12 mouse cellular contexts compared by ENCODE assay signal in genomic region chr10:84401189-84401588, GRCm38 (mm10). TPM values are rescaled to one million over a fixed set of nuclear protein-coding genes. Genes with fewer than 3 reads are reported as not detected.
DNase-seq lines count a peak whose midpoint lies in the region; ATAC-seq and TF ChIP-seq lines count a peak whose summit lies in the region.
"Had no signal": no experiment of that assay in that cellular context is flagged by ENCODE, and none has a peak within 500 bp of the region (broad histone marks: within the 10 kb centered on the region; RNA-seq: fewer than 3 reads in every experiment).

No protein-coding gene starts in this region.

- peak; percentile 53 for ATAC-seq in neural tube, embryonic 11.5 days (ENCODE audit: insufficient read depth, low FRiP score, low TSS enrichment)
- peak; percentile 86 for ATAC-seq in forebrain, embryonic 11.5 days (replicated peaks; ENCODE audit: low FRiP score)
- ATAC-seq in hindbrain, postnatal 0 days = peak; percentile 21; the same call in 1 of the 2 replicates
- ATAC-seq in stomach, embryonic 16.5 days (ENCODE audit: insufficient read depth, low FRiP score) = no peak
- ATAC-seq: liver, postnatal 0 days had no signal

- WGBS in neural tube, embryonic 11.5 days = 34% methylated on average over 4 of the region's 4 CpGs
- 17% methylated on average over 4 of the region's 4 CpGs for WGBS in forebrain, embryonic 11.5 days
- 32% methylated on average over 4 of the region's 4 CpGs for WGBS in hindbrain, postnatal 0 days
- 60% methylated on average over 4 of the region's 4 CpGs for WGBS in stomach, embryonic 16.5 days

- no peak for TF ChIP-seq CTCF in hindbrain, postnatal 0 days (IDR thresholded peaks at IDR 0.05; ENCODE audit: low read depth)

- H3K27ac ChIP-seq in neural tube, embryonic 11.5 days (ENCODE audit: low read depth, low read length) = no peak overlapping the region
- peak overlapping the region; percentile 7; the same call in 1 of the 2 replicates for H3K27ac ChIP-seq in forebrain, embryonic 11.5 days (ENCODE audit: low read depth, low read length)
- peak overlapping the region; percentile 48; the same call in 1 of the 2 replicates for H3K27ac ChIP-seq in hindbrain, postnatal 0 days
- peak overlapping the region; percentile 25; the same call in 1 of the 2 replicates for H3K27ac ChIP-seq in stomach, embryonic 16.5 days (ENCODE audit: low read length)

- no peaks in the 10 kb centered on the region for H3K36me3 ChIP-seq in neural tube, embryonic 11.5 days (ENCODE audit: control insufficient read depth, insufficient read depth, low read length)
- H3K36me3 ChIP-seq in forebrain, embryonic 11.5 days (ENCODE audit: control insufficient read depth, insufficient read depth, low read length) = no peaks in the 10 kb centered on the region
- H3K36me3 ChIP-seq in hindbrain, postnatal 0 days (ENCODE audit: insufficient read depth, low read length) = no peaks in the 10 kb centered on the region
- H3K36me3 ChIP-seq in stomach, embryonic 16.5 days (ENCODE audit: control insufficient read depth, insufficient read depth, low read length) = no peaks in the 10 kb centered on the region

- H3K27me3 ChIP-seq in neural tube, embryonic 11.5 days (ENCODE audit: control insufficient read depth, insufficient read depth, low read length) = no peaks in the 10 kb centered on the region
- H3K27me3 ChIP-seq in forebrain, embryonic 11.5 days (ENCODE audit: control insufficient read depth, insufficient read depth, low read length) = no peaks in the 10 kb centered on the region
- no peaks in the 10 kb centered on the region for H3K27me3 ChIP-seq in hindbrain, postnatal 0 days (ENCODE audit: insufficient read depth, low read length)
- H3K27me3 ChIP-seq in stomach, embryonic 16.5 days (ENCODE audit: control insufficient read depth, insufficient read depth, low read length) = no peaks in the 10 kb centered on the region

- no peaks in the 10 kb centered on the region for H3K9me3 ChIP-seq in neural tube, embryonic 11.5 days (ENCODE audit: control insufficient read depth, low read length)
- H3K9me3 ChIP-seq in forebrain, embryonic 11.5 days (ENCODE audit: control insufficient read depth, low read length) = no peaks in the 10 kb centered on the region
- no peaks in the 10 kb centered on the region for H3K9me3 ChIP-seq in hindbrain, postnatal 0 days (ENCODE audit: low read length)
- H3K9me3 ChIP-seq in stomach, embryonic 16.5 days (replicated peaks; ENCODE audit: control insufficient read depth, low read length) = no peaks in the 10 kb centered on the region

- no peak overlapping the region for H3K4me2 ChIP-seq in neural tube, embryonic 11.5 days (ENCODE audit: low read depth)
- H3K4me2 ChIP-seq in forebrain, embryonic 11.5 days (ENCODE audit: low read depth, low read length, severe bottlenecking) = no peak overlapping the region
- H3K4me2 ChIP-seq in hindbrain, postnatal 0 days (ENCODE audit: low read depth, low read length) = no peak overlapping the region
- H3K4me2 ChIP-seq in stomach, embryonic 16.5 days (ENCODE audit: low read depth, low read length) = no peak overlapping the region

- DNase-seq in neural tube, embryonic 11.5 days (ENCODE audit: low spot score) = no peak
- DNase-seq in neural tube, embryonic 10.5 days (ENCODE audit: extremely low spot score, low spot score) = no peak
- DNase-seq in forebrain, embryonic 11.5 days (ENCODE audit: low spot score) = peak; percentile 59
- DNase-seq in hindbrain, postnatal 0 days (ENCODE audit: low spot score) = no peak
- DNase-seq in layer of hippocampus, postnatal 10 days (ENCODE audit: low spot score in 2 of 2) = no peak
- DNase-seq in adrenal gland, adult 2 months = no peak
- no peak for DNase-seq in adipocyte (ENCODE audit: low spot score)
- DNase-seq: cerebellum, postnatal 25 days; liver, postnatal 0 days; right cerebral cortex, postnatal 14 days had no signal

- H3K4me1 ChIP-seq in neural tube, embryonic 11.5 days (ENCODE audit: control insufficient read depth, insufficient read depth, low read length) = 0 out of 2 replicates have a peak, but pooled peaks cover 5% of the 10 kb centered on the region
- H3K4me1 ChIP-seq in forebrain, embryonic 11.5 days (replicated peaks; ENCODE audit: control insufficient read depth, insufficient read depth, low read length) = peaks cover 16% of the 10 kb centered on the region; the same call in 1 of the 2 replicates
- H3K4me1 ChIP-seq in hindbrain, postnatal 0 days (ENCODE audit: insufficient read depth, low read length) = peaks cover 21% of the 10 kb centered on the region
- H3K4me1 ChIP-seq in stomach, embryonic 16.5 days (ENCODE audit: control insufficient read depth, insufficient read depth, low read length) = peaks cover 22% of the 10 kb centered on the region

- H3K4me3 ChIP-seq in neural tube, embryonic 11.5 days (ENCODE audit: low read depth, low read length) = no peak overlapping the region
- H3K4me3 ChIP-seq in forebrain, embryonic 11.5 days (ENCODE audit: low read depth, low read length) = no peak overlapping the region
- no peak overlapping the region for H3K4me3 ChIP-seq in hindbrain, postnatal 0 days (ENCODE audit: low read length)
- no peak overlapping the region for H3K4me3 ChIP-seq in stomach, embryonic 16.5 days (replicated peaks; ENCODE audit: low read length)
- H3K4me3 ChIP-seq: erythroblast, embryonic 14.5 days had no signal

- H3K9ac ChIP-seq in neural tube, embryonic 11.5 days (ENCODE audit: low read length) = no peak overlapping the region
- H3K9ac ChIP-seq in forebrain, embryonic 11.5 days (ENCODE audit: low read length) = no peak overlapping the region
- no peak overlapping the region for H3K9ac ChIP-seq in hindbrain, postnatal 0 days (replicated peaks; ENCODE audit: low read length)
- H3K9ac ChIP-seq in stomach, embryonic 16.5 days (ENCODE audit: low read length) = no peak overlapping the region
- H3K9ac ChIP-seq: liver, postnatal 0 days had no signal

RNA-seq across cellular contexts. Expression of gene Nuak1, which starts 39.2 kb away (rescaled TPM):
- polyA plus RNA-seq in neural tube, embryonic 11.5 days (2014; fragmentation: Nextera tagmentation; extraction: Ambion mirVana) = 3.3 and 3.7 TPM in 2 replicates
- 2.9 and 3.6 TPM in 2 replicates for polyA plus RNA-seq in forebrain, embryonic 11.5 days (2014; fragmentation: Nextera tagmentation; extraction: Ambion mirVana)
- total RNA-seq in hindbrain, postnatal 0 days (2014; rRNA removed) = 22.7 and 23.3 TPM in 2 replicates
- 3.0 and 3.1 TPM in 2 replicates for polyA plus RNA-seq in hindbrain, postnatal 0 days (2015; fragmentation: Nextera tagmentation; extraction: Ambion mirVana)
- polyA plus RNA-seq in stomach, embryonic 16.5 days (2015; fragmentation: Nextera tagmentation; extraction: Ambion mirVana) = 0.76 and 1.1 TPM in 2 replicates
- total RNA-seq in layer of hippocampus, postnatal 10 days (2021) = 10 to 100 TPM; 45.2 to 54.6 TPM
- total RNA-seq in adrenal gland, adult 2 months (2021) = 10 to 100 TPM in 1 of 2 experiments, 1 to 10 TPM in 1; 6.6 to 12.2 TPM
- polyA plus RNA-seq in adrenal gland, adult 2 months (2012; rRNA removed) = 4.4 and 4.7 TPM in 2 replicates
